Mouse (Mus musculus): ENCODE results near the gene Opn4.

Gene Opn4

GRCm38 (mm10) chr14:34590743-34591675, 8.9 kb downstream of the Opn4 start:
- no peak for DNase-seq (ENCODE audit: low spot score in 2 of 2)

- DNase-seq (ENCODE audit: low spot score in 2 of 2): no peak
Observed at GRCm38 (mm10) chr14:34590017-34590570, 9.8 kb downstream of the Opn4 start.

- DNase-seq (ENCODE audit: low spot score in 2 of 2): no peak
Observed at GRCm38 (mm10) chr14:34589185-34589713, 10.7 kb downstream of the Opn4 start.

- no peak for DNase-seq (ENCODE audit: low spot score in 2 of 2)
Observed at GRCm38 (mm10) chr14:34588498-34588897, 11.4 kb downstream of the Opn4 start, which contains the start of gene Ldb3. Ldb3 (minus strand) TSS chr14:34588682.

GRCm38 (mm10) chr14:34588005-34588404, 11.9 kb downstream of the Opn4 start:
- DNase-seq (ENCODE audit: low spot score in 2 of 2): no peak

GRCm38 (mm10) chr14:34586871-34587270, 13.1 kb downstream of the Opn4 start:
- no peak for DNase-seq (ENCODE audit: low spot score in 2 of 2)

- DNase-seq (ENCODE audit: low spot score in 2 of 2): no peak
Observed at GRCm38 (mm10) chr14:34585358-34586105, 14.4 kb downstream of the Opn4 start.

- DNase-seq (ENCODE audit: low spot score in 2 of 2): no peak
Observed at GRCm38 (mm10) chr14:34582740-34583427, 17.1 kb downstream of the Opn4 start.

- DNase-seq (ENCODE audit: low spot score in 2 of 2): no peak
Observed at GRCm38 (mm10) chr14:34576858-34577257, 23.1 kb downstream of the Opn4 start.

- peak in 1 of 2 experiments; percentile 43 for DNase-seq (ENCODE audit: low spot score in 2 of 2)
Observed at GRCm38 (mm10) chr14:34574068-34574467, 25.9 kb downstream of the Opn4 start.

- no peak for DNase-seq (ENCODE audit: low spot score in 2 of 2)
Observed at GRCm38 (mm10) chr14:34573348-34573913, 26.5 kb downstream of the Opn4 start.

GRCm38 (mm10) chr14:34571610-34572387, 28.1 kb downstream of the Opn4 start:
- DNase-seq (ENCODE audit: low spot score in 2 of 2): no peak

GRCm38 (mm10) chr14:34570903-34571302, 29.0 kb downstream of the Opn4 start:
- no peak for DNase-seq (ENCODE audit: low spot score in 2 of 2)

- DNase-seq (ENCODE audit: low spot score in 2 of 2): peak; percentile 64 to 83
Observed at GRCm38 (mm10) chr14:34570294-34570693, 29.6 kb downstream of the Opn4 start.

GRCm38 (mm10) chr14:34569534-34570194, 30.3 kb downstream of the Opn4 start:
- no peak for DNase-seq (ENCODE audit: low spot score in 2 of 2)

- no peak for DNase-seq (ENCODE audit: low spot score in 2 of 2)
Observed at GRCm38 (mm10) chr14:34568626-34569025, 31.3 kb downstream of the Opn4 start.

- DNase-seq (ENCODE audit: low spot score in 2 of 2): no peak
Observed at GRCm38 (mm10) chr14:34567697-34568096, 32.2 kb downstream of the Opn4 start.

- no peak for DNase-seq (ENCODE audit: low spot score in 2 of 2)
Observed at GRCm38 (mm10) chr14:34566530-34566929, 33.4 kb downstream of the Opn4 start.

GRCm38 (mm10) chr14:34565711-34566110, 34.2 kb downstream of the Opn4 start:
- DNase-seq (ENCODE audit: low spot score in 2 of 2): peak in 1 of 2 experiments; percentile 64

GRCm38 (mm10) chr14:34564646-34565045, 35.3 kb downstream of the Opn4 start:
- DNase-seq (ENCODE audit: low spot score in 2 of 2): no peak

Measured in urinary bladder, postnatal 4 days (tissue).